Mouse (Mus musculus): ENCODE measurements at regions not wholly inside any gene's neighbourhood (a gene's known extent, or its start where the extent isn't known, plus 50 kb on each side); places are given as distances from the start of the nearest gene placed in this dataset.
A peak's percentile ranks its signal among the peaks of the same experiment; 100 is the strongest.
"Not testable (repeated sequence)": the region's sequence is repeated elsewhere in the genome, so short reads cannot be mapped to it uniquely, and the experiment has no call there.

GRCm38 (mm10) chr12:46636888-46637287, 181.8 kb downstream of the Nova1 start:
- no peaks in the 10 kb centered on the region for H3K36me3 ChIP-seq (ENCODE audit: control insufficient read depth, insufficient read depth, low read length)
- no peaks in the 10 kb centered on the region for H3K27me3 ChIP-seq (replicated peaks; ENCODE audit: control insufficient read depth, insufficient read depth, low read length)
- H3K4me1 ChIP-seq (ENCODE audit: control insufficient read depth, insufficient read depth, low read depth, low read length): peaks cover 2% of the 10 kb centered on the region
- no peak overlapping the region for H3K4me2 ChIP-seq (ENCODE audit: low read length)
- H3K4me3 ChIP-seq (ENCODE audit: low read length): no peak overlapping the region
- H3K9me3 ChIP-seq (ENCODE audit: control insufficient read depth, low read length): no peaks in the 10 kb centered on the region
- no peak overlapping the region for H3K27ac ChIP-seq (ENCODE audit: low read depth, low read length)
- ATAC-seq: no peak
- no peak overlapping the region for H3K9ac ChIP-seq (ENCODE audit: low read depth, low read length)

- H3K27ac ChIP-seq (ENCODE audit: low read depth, low read length): no peak overlapping the region
- no peaks in the 10 kb centered on the region for H3K36me3 ChIP-seq (ENCODE audit: control insufficient read depth, insufficient read depth, low read length)
- no peak overlapping the region for H3K4me3 ChIP-seq (ENCODE audit: low read length)
- no peak overlapping the region for H3K4me2 ChIP-seq (ENCODE audit: low read length)
- WGBS: 6% methylated on average over 6 of the region's 6 CpGs
- H3K9ac ChIP-seq (ENCODE audit: low read depth, low read length): no peak overlapping the region
- H3K27me3 ChIP-seq (replicated peaks; ENCODE audit: control insufficient read depth, insufficient read depth, low read length): no peaks in the 10 kb centered on the region
- no peaks in the 10 kb centered on the region for H3K9me3 ChIP-seq (ENCODE audit: control insufficient read depth, low read length)
- peak; percentile 89 for ATAC-seq
- H3K4me1 ChIP-seq (ENCODE audit: control insufficient read depth, insufficient read depth, low read depth, low read length): peaks cover 2% of the 10 kb centered on the region
Measured at GRCm38 (mm10) chr12:46635125-46635772, 183.5 kb downstream of the Nova1 start.

DNA sequence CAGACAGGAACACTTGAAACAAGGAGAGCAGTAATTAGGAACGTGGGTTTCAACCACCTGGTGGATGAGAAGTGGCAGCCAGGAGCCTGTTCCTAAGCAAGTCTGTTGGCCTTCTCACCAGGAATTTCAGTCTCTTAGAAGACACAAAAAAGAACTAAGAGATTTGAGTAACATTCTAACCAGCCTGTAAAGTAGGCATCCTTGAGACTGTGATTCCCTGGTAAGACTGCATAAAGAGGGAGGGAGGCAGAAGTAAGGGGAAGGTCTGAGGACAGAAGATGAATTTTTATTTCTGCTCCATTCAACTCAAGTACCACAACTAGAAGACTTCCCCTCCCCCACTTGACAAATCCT, 184.0 kb downstream of the Nova1 start:
- ATAC-seq: no peak
- H3K4me2 ChIP-seq (ENCODE audit: low read length): no peak overlapping the region
- H3K9ac ChIP-seq (ENCODE audit: low read depth, low read length): no peak overlapping the region
- H3K4me3 ChIP-seq (ENCODE audit: low read length): no peak overlapping the region
- no peak overlapping the region for H3K27ac ChIP-seq (ENCODE audit: low read depth, low read length)
- 30% methylated on average over 1 of the region's 1 CpGs for WGBS
- H3K36me3 ChIP-seq (ENCODE audit: control insufficient read depth, insufficient read depth, low read length): no peaks in the 10 kb centered on the region
- H3K9me3 ChIP-seq (ENCODE audit: control insufficient read depth, low read length): no peaks in the 10 kb centered on the region
- H3K4me1 ChIP-seq (ENCODE audit: control insufficient read depth, insufficient read depth, low read depth, low read length): peaks cover 2% of the 10 kb centered on the region
- H3K27me3 ChIP-seq (replicated peaks; ENCODE audit: control insufficient read depth, insufficient read depth, low read length): no peaks in the 10 kb centered on the region

DNA sequence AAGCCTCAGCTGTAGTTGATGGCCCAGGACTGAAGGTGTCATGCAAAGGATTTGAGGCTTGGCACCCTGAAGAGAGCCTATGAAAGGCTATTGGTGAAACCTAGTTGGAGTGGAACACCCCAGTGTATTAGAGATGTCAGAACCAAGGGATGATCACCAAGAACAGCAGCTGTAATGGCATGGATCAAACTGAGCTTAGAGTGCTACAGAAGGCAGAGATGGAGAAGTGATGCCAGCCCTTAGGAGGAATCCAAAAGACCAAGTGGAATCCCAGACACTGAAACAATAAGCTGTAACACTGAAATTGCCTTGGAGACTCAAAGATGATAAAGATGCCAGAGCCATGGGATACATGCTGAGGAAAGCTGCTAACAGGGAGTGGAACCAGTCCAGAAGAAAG, 186.3 kb downstream of the Nova1 start:
- not testable (repeated sequence) for H3K4me1 ChIP-seq (ENCODE audit: control insufficient read depth, insufficient read depth, low read depth, low read length); H3K9me3 ChIP-seq (ENCODE audit: control insufficient read depth, low read length); H3K36me3 ChIP-seq (ENCODE audit: control insufficient read depth, insufficient read depth, low read length); H3K4me3 ChIP-seq (ENCODE audit: low read length); H3K27me3 ChIP-seq (replicated peaks; ENCODE audit: control insufficient read depth, insufficient read depth, low read length); H3K4me2 ChIP-seq (ENCODE audit: low read length); ATAC-seq; H3K27ac ChIP-seq (ENCODE audit: low read depth, low read length); H3K9ac ChIP-seq (ENCODE audit: low read depth, low read length)

DNA sequence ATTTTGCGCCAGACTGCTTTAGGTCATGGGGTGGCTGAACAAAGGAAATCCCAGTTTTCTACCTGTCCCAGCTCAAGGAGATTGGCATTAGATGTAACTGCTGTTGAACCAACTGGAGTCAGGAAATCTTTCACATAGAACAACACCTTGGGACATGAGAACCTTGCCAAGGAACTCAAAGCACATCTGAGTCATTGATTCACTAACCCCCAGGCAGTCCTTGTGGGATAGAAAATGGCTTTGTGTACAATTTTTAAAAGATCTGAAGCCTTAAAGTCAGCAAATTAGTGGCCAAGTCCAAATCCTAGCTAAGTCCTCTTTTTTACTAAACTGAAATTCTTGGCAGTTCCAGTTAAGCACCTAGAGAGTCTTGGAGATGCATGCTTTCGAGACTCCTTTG, 191.4 kb downstream of the Nova1 start:
- Histone ChIP-seq H3K27ac (ENCODE audit: low read depth, low read length) (no peak overlapping the region), H3K9me3 (ENCODE audit: control insufficient read depth, low read length) (no peaks in the 10 kb centered on the region), H3K36me3 (ENCODE audit: control insufficient read depth, insufficient read depth, low read length) (no peaks in the 10 kb centered on the region), H3K9ac (ENCODE audit: low read depth, low read length) (no peak overlapping the region), H3K4me3 (ENCODE audit: low read length) (no peak overlapping the region), H3K27me3 (replicated peaks; ENCODE audit: control insufficient read depth, insufficient read depth, low read length) (no peaks in the 10 kb centered on the region), H3K4me2 (ENCODE audit: low read length) (no peak overlapping the region), H3K4me1 (ENCODE audit: control insufficient read depth, insufficient read depth, low read depth, low read length) (no peaks in the 10 kb centered on the region)
- WGBS: 57% methylated on average over 2 of the region's 2 CpGs
- ATAC-seq: no peak; the same call in 1 of the 2 replicates

DNA sequence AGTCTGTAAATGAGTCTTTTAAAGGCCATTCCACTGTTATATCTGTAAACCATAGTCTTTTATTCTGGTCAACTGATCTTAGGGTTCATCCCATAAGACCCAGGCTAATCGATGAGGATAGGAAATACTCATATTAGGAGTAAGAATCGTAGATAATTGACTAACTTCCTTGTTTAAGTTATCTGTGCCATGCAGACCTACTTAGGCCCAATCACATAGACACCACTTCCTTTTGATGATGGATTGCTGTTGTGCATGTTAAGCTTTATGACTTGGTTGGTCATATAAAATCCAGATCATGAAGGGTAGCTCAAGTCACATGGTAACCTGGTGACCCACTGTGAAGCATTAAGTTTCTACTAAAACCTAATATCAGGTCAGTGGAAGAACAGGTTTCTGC, 207.3 kb downstream of the Nova1 start:
- Histone ChIP-seq H3K4me1 (ENCODE audit: control insufficient read depth, insufficient read depth, low read depth, low read length) (no peaks in the 10 kb centered on the region), H3K27me3 (replicated peaks; ENCODE audit: control insufficient read depth, insufficient read depth, low read length) (no peaks in the 10 kb centered on the region), H3K4me2 (ENCODE audit: low read length) (no peak overlapping the region), H3K4me3 (ENCODE audit: low read length) (no peak overlapping the region), H3K9me3 (ENCODE audit: control insufficient read depth, low read length) (no peaks in the 10 kb centered on the region), H3K9ac (ENCODE audit: low read depth, low read length) (no peak overlapping the region), H3K27ac (ENCODE audit: low read depth, low read length) (no peak overlapping the region), H3K36me3 (ENCODE audit: control insufficient read depth, insufficient read depth, low read length) (no peaks in the 10 kb centered on the region)
- 97% methylated on average over 2 of the region's 2 CpGs for WGBS
- ATAC-seq: no peak

DNA sequence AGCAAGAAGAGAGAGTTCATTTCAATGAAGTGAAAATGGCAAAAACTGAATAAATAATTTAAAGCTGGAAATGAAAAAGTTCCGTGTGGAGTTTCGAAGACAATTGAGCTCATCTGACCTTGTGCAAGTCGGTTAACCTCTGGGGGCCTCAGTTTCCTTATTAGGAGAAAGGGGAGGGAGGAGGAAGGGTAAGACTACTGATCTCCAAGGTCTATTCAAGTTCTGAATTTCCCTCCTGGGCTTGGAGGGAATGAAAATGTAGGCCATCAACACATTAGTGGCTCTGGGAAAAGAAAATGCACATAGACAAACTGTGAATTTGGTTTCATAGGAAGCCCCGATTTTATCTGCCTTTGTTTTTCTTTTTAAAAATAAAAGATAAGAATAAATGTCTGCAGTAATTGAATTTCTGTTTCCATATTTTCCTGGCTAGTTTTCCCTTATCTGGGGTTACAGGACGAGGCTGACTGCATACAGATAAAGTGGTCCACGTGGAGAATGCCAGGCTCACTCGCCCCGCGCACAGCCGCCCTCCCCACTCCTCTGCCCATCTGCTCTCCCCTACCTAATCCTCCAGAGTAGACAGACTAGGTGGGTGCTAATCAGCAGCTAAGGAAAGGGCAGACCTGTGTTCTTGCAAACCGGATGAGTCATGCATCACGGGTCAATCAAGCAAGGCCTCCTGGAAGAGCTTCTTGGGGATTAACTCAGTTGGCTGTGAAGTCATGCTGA, 209.0 kb downstream of the Nova1 start:
- Histone ChIP-seq H3K4me2 (ENCODE audit: low read length) (no peak overlapping the region), H3K27ac (ENCODE audit: low read depth, low read length) (no peak overlapping the region), H3K9ac (ENCODE audit: low read depth, low read length) (no peak overlapping the region), H3K4me1 (ENCODE audit: control insufficient read depth, insufficient read depth, low read depth, low read length) (no peaks in the 10 kb centered on the region), H3K36me3 (ENCODE audit: control insufficient read depth, insufficient read depth, low read length) (no peaks in the 10 kb centered on the region), H3K27me3 (replicated peaks; ENCODE audit: control insufficient read depth, insufficient read depth, low read length) (no peaks in the 10 kb centered on the region), H3K4me3 (ENCODE audit: low read length) (no peak overlapping the region), H3K9me3 (ENCODE audit: control insufficient read depth, low read length) (no peaks in the 10 kb centered on the region)
- ATAC-seq: peak; percentile 83
- WGBS: 43% methylated on average over 12 of the region's 12 CpGs

- Histone ChIP-seq H3K4me3 (ENCODE audit: low read length) (no peak overlapping the region), H3K36me3 (ENCODE audit: control insufficient read depth, insufficient read depth, low read length) (no peaks in the 10 kb centered on the region), H3K4me2 (ENCODE audit: low read length) (no peak overlapping the region), H3K4me1 (ENCODE audit: control insufficient read depth, insufficient read depth, low read depth, low read length) (no peaks in the 10 kb centered on the region), H3K27me3 (replicated peaks; ENCODE audit: control insufficient read depth, insufficient read depth, low read length) (no peaks in the 10 kb centered on the region), H3K27ac (ENCODE audit: low read depth, low read length) (no peak overlapping the region), H3K9me3 (ENCODE audit: control insufficient read depth, low read length) (no peaks in the 10 kb centered on the region), H3K9ac (ENCODE audit: low read depth, low read length) (no peak overlapping the region)
- WGBS: 44% methylated on average over 10 of the region's 10 CpGs
- peak; percentile 80 for ATAC-seq
Measured at GRCm38 (mm10) chr12:46608290-46608910, 210.3 kb downstream of the Nova1 start.

DNA sequence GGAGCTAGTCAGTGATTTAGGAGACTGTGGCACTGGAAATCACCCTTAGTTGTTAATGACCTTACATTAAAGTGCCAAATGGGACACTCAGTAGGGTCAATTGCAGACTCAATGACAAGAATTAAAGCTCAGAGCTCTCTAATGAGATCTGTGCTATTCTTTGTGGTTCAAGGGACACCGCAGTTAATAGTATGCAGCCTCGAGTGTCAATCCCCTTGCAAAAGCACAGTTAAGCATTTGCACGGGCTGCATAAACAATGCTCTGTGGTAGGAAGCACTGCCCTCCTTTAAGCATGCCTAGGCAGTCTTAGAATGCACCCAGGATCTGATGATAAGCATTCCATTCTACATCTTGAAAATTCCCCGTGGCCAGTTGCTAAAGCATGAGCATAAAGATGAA, 221.5 kb downstream of the Nova1 start:
- no peaks in the 10 kb centered on the region for H3K9me3 ChIP-seq (ENCODE audit: control insufficient read depth, low read length)
- H3K4me3 ChIP-seq (ENCODE audit: low read length): no peak overlapping the region
- 24% methylated on average over 4 of the region's 4 CpGs for WGBS
- no peak overlapping the region for H3K9ac ChIP-seq (ENCODE audit: low read depth, low read length)
- no peak overlapping the region for H3K27ac ChIP-seq (ENCODE audit: low read depth, low read length)
- no peak for ATAC-seq
- no peaks in the 10 kb centered on the region for H3K27me3 ChIP-seq (replicated peaks; ENCODE audit: control insufficient read depth, insufficient read depth, low read length)
- H3K36me3 ChIP-seq (ENCODE audit: control insufficient read depth, insufficient read depth, low read length): no peaks in the 10 kb centered on the region
- H3K4me1 ChIP-seq (ENCODE audit: control insufficient read depth, insufficient read depth, low read depth, low read length): no peaks in the 10 kb centered on the region
- no peak overlapping the region for H3K4me2 ChIP-seq (ENCODE audit: low read length)
